Mouse (Mus musculus): ENCODE data around the gene Nrbp1.

GRCm38 (mm10) chr5:31199321-31199892 lies 41.3 kb upstream of the Nrbp1 start:
- TF ChIP-seq POLR2A (IDR thresholded peaks at IDR 0.05; ENCODE audit: borderline replicate concordance, low read depth, low read length) (no peak), CTCF (IDR thresholded peaks at IDR 0.05; ENCODE audit: low read depth, low read length) (no peak)
